Mouse (Mus musculus): ENCODE results near the gene Olfr1270. TPM values are rescaled to one million over a fixed set of nuclear protein-coding genes. Genes with fewer than 3 reads are reported as not detected.
"Not testable (repeated sequence)": the region's sequence is repeated elsewhere in the genome, so short reads cannot be mapped to it uniquely, and the experiment has no call there.

Gene Olfr1270
- not detected for total RNA-seq (2021)
- long read RNA-seq, experiment 1: 0 reads
- long read RNA-seq, experiment 2: 0 reads

DNA sequence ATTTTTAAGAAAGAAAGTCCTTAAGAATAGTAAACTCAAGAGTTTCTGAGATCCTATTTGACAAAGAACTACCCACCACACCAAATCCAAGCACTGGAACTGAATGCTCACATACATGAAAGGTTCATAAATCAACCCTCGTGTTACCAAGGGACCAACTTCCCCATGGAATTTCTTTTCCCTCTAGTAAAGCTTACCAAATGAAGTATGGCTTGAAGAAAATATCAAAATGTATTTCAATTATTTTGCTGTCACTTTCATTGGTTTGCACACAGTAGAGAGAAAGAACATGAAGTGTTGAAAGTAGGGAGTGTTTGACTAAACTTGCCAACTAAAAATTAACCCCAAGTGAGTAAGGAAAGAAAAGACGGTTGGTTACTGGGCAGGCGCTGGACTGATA lies at the start of gene Olfr1270:
Gene Olfr1270 (minus strand): TSS at position 101 of the 400 bp plus-strand sequence.
- no peak within 1 kb of the TSS for H3K27ac ChIP-seq
- no peak within 1 kb of the TSS for H3K4me3 ChIP-seq
- no peak for TF ChIP-seq CTCF (conservative IDR thresholded peaks at IDR 0.05)
- no peak for DNase-seq (ENCODE audit: low spot score in 2 of 2)

DNA sequence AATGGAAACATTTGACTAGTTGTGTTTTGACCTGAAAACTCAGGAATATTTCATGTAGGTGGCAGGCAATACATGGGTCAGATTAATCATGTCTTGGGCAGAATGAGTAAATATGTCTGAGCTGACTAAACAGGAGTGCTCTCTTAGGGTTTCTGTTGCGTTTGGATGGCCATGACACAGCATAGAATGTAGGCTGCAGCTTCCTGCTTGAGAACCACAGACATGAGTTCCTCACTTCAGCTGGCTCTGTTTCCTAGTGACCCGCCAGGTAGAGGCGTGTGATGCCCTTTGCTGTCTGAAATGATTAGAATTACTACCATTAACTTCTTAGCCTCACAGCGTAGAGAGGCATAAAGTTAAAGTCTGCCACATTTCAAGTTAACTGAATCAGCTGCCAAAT lies 46.7 kb upstream of the Olfr1270 start:
- not testable (repeated sequence) for H3K27ac ChIP-seq; H3K4me3 ChIP-seq; DNase-seq (ENCODE audit: low spot score in 2 of 2)

DNA sequence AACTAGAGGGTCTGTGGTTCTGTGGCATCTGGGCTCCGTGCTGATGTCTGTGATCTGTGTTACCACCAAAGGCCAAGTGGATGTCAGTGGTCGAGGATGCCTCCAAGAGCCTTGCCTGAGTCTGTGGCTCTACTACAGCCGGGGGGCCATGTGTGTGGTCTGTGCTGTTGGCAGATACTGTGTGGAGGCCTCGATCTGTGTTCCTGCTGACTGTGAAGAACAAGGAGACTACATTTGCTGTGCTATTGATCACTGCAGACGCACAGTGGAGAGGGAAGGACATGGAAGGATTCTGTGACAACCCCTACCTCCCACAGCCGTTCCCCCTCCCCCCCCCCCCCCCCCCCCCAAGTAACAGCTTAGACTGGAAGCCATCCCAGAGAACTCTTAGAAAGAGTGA lies 42.4 kb upstream of the Olfr1270 start:
- H3K27ac ChIP-seq; H3K4me3 ChIP-seq; DNase-seq (ENCODE audit: low spot score in 2 of 2): not testable (repeated sequence)

DNA sequence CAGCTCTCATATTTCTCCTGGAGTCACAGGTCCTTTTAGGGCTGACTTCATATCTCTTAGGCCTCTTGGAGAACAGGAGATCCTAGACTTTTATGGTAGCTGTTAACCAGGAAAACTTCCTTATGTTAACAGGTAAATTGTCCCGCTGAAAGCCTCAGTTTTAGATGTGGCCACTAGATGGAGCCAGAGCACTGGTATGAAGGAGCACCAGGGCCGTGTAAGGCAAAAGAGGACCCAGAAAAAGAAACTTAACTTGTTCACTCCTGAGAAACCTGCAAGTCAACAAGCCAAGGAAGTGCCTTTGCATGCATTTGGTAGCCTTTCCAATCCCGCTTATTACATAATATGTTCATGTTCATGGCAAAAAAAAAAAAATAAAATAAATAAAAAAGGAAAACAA lies 41.9 kb upstream of the Olfr1270 start:
- DNase-seq (ENCODE audit: low spot score in 2 of 2); H3K4me3 ChIP-seq; H3K27ac ChIP-seq: not testable (repeated sequence)

DNA sequence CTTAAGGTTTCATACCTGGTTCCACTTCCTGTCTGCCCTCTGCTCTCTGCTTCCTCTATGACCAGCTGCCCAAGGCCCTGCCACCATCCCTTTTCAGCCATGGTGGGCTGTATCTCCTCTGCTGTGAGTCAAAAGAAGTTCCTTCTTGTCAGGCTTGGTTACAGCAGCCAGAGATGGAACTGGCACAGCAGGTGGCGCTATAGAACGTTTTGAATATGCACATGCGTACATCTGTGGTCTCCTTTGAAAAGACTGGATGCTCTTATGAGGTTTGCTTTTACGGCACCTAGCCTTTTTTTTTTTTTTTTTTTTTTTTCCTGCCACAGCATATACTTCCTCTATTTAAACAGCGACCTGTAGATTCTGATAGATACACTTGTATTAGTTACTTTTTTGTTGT lies 34.2 kb upstream of the Olfr1270 start:
- H3K4me3 ChIP-seq; DNase-seq (ENCODE audit: low spot score in 2 of 2); H3K27ac ChIP-seq: not testable (repeated sequence)

DNA sequence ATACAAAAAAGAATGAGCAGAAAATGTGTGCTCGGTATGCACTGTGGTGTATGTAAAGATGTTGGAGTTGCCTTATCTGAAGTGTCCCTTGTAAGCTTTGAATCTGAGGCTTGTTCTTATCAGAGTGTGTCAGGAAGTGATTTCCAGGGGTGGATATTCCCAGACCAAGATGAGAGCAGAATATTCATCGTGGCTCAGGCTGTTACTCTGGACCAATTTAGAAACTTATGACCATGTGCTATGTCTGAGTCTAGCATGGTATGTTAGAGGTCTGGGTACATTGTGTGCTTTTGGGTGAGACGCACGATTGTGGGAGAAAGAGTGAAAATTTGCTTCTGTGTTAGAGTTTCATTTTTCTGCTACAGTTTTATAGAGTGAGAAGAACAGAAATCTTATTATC lies 33.2 kb upstream of the Olfr1270 start:
- H3K4me3 ChIP-seq; H3K27ac ChIP-seq; DNase-seq (ENCODE audit: low spot score in 2 of 2): not testable (repeated sequence)

DNA sequence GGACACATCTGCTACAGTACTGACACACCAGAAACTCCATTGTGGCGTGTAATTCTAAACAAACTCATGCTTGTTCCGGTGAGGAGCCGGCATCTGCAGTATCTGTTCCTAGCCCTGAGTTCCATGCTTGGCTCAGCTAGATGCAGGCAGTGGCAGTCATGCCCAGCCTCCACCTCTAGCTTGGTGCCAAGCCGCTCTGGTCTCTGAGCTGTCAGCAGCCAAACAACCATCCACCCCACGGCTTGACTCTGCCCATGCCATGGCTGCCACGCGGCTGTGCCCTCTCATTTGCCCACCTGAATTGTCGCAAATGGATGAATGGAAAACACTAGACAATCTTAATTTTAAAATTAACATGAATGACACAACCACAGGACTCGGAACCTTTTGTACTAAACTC lies 1.0 kb upstream of the Olfr1270 start:
- no peak overlapping the region for H3K4me3 ChIP-seq

DNA sequence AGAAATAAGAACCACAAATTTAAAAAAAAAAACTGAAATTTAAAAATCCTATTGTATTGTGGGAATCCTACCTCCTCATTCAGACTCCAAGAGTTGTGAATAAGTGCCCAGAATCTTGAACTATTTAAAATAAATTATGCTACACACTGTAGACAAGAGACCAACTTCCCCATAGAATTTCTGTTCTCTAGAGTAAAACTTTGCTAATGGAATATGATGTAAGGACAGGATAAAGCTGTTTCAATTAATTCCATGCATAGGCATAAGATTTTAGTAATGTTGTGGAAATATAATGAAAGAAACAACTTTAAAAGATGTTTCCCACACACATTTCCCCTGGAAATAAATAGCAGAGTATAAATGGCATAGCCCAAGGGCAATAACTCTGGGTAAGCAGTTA lies 10.7 kb downstream of the Olfr1270 start, which contains the start of gene Olfr32:
Gene Olfr32 (minus strand): TSS at position 101 of the 400 bp plus-strand sequence.
- Histone ChIP-seq H3K27ac (no peak within 1 kb of the TSS), H3K4me3 (no peak within 1 kb of the TSS)
- DNase-seq (ENCODE audit: low spot score in 2 of 2): no peak
- no peak for TF ChIP-seq CTCF (conservative IDR thresholded peaks at IDR 0.05)

More for the DNA sequence above, 1.0 kb upstream of the Olfr1270 start:
- TF ChIP-seq CTCF (conservative IDR thresholded peaks at IDR 0.05): no peak
- no peak for DNase-seq (ENCODE audit: low spot score in 2 of 2)
- no peak overlapping the region for H3K27ac ChIP-seq

DNA sequence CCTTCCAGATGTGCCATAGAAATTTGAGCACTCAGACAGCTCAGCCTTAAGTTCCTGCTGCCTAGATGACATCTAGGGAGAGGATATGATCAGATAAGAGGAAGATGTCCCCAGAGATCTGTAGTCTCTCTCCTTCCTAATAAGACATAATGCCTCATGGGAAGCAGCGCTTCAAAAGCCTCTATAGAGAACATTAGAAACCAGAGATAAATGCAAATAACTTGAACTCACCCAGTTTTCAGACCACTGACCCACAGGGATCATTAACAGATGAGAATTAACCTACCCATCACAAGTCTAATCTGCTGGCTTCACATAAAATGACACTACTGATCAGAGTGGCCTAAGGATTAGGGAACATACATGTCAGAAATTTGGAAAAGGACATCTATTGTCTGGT lies 31.6 kb downstream of the Olfr1270 start, which contains the start of gene Olfr1269:
Gene Olfr1269 (minus strand): TSS at position 101 of the 400 bp plus-strand sequence.
- no peak for TF ChIP-seq CTCF (conservative IDR thresholded peaks at IDR 0.05)
- Histone ChIP-seq H3K4me3 (no peak within 1 kb of the TSS), H3K27ac (no peak within 1 kb of the TSS)
- no peak for DNase-seq (ENCODE audit: low spot score in 2 of 2)

Other genes starting within 250 kb of the Olfr1270 start
- gene Olfr1258, start 225.8 kb downstream of the Olfr1270 start, total RNA-seq (2021): not detected
- not detected for gene Olfr1259, start 204.4 kb downstream of the Olfr1270 start, total RNA-seq (2021)
- gene Olfr1260, start 178.8 kb downstream of the Olfr1270 start, total RNA-seq (2021): not detected
- gene Olfr1261, start 161.9 kb downstream of the Olfr1270 start, total RNA-seq (2021): not detected
- not detected for gene Olfr1262, start 152.9 kb downstream of the Olfr1270 start, total RNA-seq (2021)
- gene Olfr1263, start 141.0 kb downstream of the Olfr1270 start, total RNA-seq (2021): not detected
- gene Olfr1264, start 127.5 kb downstream of the Olfr1270 start, total RNA-seq (2021): not detected
- gene Olfr1265, start 117.8 kb downstream of the Olfr1270 start, total RNA-seq (2021): not detected
- not detected for gene Olfr140, start 89.5 kb downstream of the Olfr1270 start, total RNA-seq (2021)
- gene Olfr1269, start 31.7 kb downstream of the Olfr1270 start, total RNA-seq (2021): not detected
- gene Olfr32, start 10.8 kb downstream of the Olfr1270 start, total RNA-seq (2021): not detected
- not detected for gene Olfr1506, start 71.4 kb upstream of the Olfr1270 start, total RNA-seq (2021)
- gene Olfr142, start 104.5 kb upstream of the Olfr1270 start, total RNA-seq (2021): not detected
- gene Olfr1271, start 117.9 kb upstream of the Olfr1270 start, total RNA-seq (2021): not detected
- not detected for gene Olfr1272, start 139.8 kb upstream of the Olfr1270 start, total RNA-seq (2021)
- not detected for gene Gm13769, start 169.1 kb upstream of the Olfr1270 start, total RNA-seq (2021)
- gene Olfr1274-ps, start 245.6 kb upstream of the Olfr1270 start, total RNA-seq (2021): not detected

Data from layer of hippocampus, adult 2 months (tissue).